Mouse (Mus musculus): ENCODE measurements at regions not wholly inside any gene's neighbourhood (a gene's known extent, or its start where the extent isn't known, plus 50 kb on each side); places are given as distances from the start of the nearest gene placed in this dataset.
"Not testable (repeated sequence)": the region's sequence is repeated elsewhere in the genome, so short reads cannot be mapped to it uniquely, and the experiment has no call there.

- Histone ChIP-seq H3K79me3 (ENCODE audit: low read depth) (no peaks in the 10 kb centered on the region), H3K27me3 (ENCODE audit: control insufficient read depth, insufficient read depth, insufficient read length) (no peaks in the 10 kb centered on the region), H3K79me2 (ENCODE audit: control insufficient read depth, insufficient read depth) (no peaks in the 10 kb centered on the region), H3ac (ENCODE audit: control insufficient read depth, insufficient read length, low read depth) (no peak overlapping the region), H3K36me3 (ENCODE audit: control insufficient read depth, insufficient read depth) (no peaks in the 10 kb centered on the region), H3K4me3 (ENCODE audit: insufficient read depth, poor library complexity, severe bottlenecking) (no peak overlapping the region)
- TF ChIP-seq CEBPB (IDR thresholded peaks at IDR 0.05; ENCODE audit: low read depth) (no peak), FOSL1 (IDR thresholded peaks at IDR 0.05; ENCODE audit: insufficient read depth, low read length, poor library complexity, severe bottlenecking) (no peak), USF1 (IDR thresholded peaks at IDR 0.05; ENCODE audit: low read depth) (no peak), MYOD1 (IDR thresholded peaks at IDR 0.05; ENCODE audit: control insufficient read depth, insufficient read length, low read depth) (no peak)
Measured at GRCm38 (mm10) chr14:17556458-17556857, 103.6 kb upstream of the Thrb start.

GRCm38 (mm10) chr14:17560001-17560400 lies 100.1 kb upstream of the Thrb start:
- H3K27me3 ChIP-seq (ENCODE audit: control insufficient read depth, insufficient read depth, insufficient read length); H3K4me3 ChIP-seq (ENCODE audit: insufficient read depth, poor library complexity, severe bottlenecking); H3K79me3 ChIP-seq (ENCODE audit: low read depth); H3K79me2 ChIP-seq (ENCODE audit: control insufficient read depth, insufficient read depth); H3ac ChIP-seq (ENCODE audit: control insufficient read depth, insufficient read length, low read depth); H3K36me3 ChIP-seq (ENCODE audit: control insufficient read depth, insufficient read depth): not testable (repeated sequence)

DNA sequence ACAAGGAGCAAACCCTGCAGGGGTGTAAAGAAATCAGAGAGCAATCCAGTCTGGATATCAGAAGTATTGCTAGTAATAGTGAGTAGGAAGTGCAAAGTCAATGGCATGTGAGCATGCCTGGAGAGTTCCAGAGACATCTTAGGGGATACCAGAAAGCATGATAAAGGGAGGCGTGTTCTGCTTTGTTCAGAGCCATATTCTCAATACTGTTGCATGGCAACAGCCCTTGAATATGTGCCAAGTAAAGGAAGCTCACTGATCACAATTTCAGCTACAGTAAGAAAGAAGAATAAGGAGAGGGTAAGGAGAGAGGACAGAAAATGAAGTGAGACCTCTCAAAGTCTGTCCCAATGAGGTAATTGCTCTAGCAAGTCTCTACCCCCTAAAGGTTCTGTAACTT lies 92.1 kb upstream of the Thrb start:
- Histone ChIP-seq H3K79me3 (ENCODE audit: low read depth) (no peaks in the 10 kb centered on the region), H3ac (ENCODE audit: control insufficient read depth, insufficient read length, low read depth) (no peak overlapping the region), H3K4me3 (ENCODE audit: insufficient read depth, poor library complexity, severe bottlenecking) (no peak overlapping the region), H3K79me2 (ENCODE audit: control insufficient read depth, insufficient read depth) (no peaks in the 10 kb centered on the region), H3K27me3 (ENCODE audit: control insufficient read depth, insufficient read depth, insufficient read length) (no peaks in the 10 kb centered on the region), H3K36me3 (ENCODE audit: control insufficient read depth, insufficient read depth) (no peaks in the 10 kb centered on the region)
- TF ChIP-seq CEBPB (IDR thresholded peaks at IDR 0.05; ENCODE audit: low read depth) (no peak), USF1 (IDR thresholded peaks at IDR 0.05; ENCODE audit: low read depth) (no peak), CTCF (IDR thresholded peaks at IDR 0.05; ENCODE audit: control insufficient read depth, insufficient read depth, insufficient read length) (no peak), MAX (IDR thresholded peaks at IDR 0.05) (no peak), FOSL1 (IDR thresholded peaks at IDR 0.05; ENCODE audit: insufficient read depth, low read length, poor library complexity, severe bottlenecking) (no peak), MYOD1 (IDR thresholded peaks at IDR 0.05; ENCODE audit: control insufficient read depth, insufficient read length, low read depth) (no peak), MYOG (IDR thresholded peaks at IDR 0.05; ENCODE audit: control insufficient read depth, extremely low read depth, insufficient read length) (no peak)

DNA sequence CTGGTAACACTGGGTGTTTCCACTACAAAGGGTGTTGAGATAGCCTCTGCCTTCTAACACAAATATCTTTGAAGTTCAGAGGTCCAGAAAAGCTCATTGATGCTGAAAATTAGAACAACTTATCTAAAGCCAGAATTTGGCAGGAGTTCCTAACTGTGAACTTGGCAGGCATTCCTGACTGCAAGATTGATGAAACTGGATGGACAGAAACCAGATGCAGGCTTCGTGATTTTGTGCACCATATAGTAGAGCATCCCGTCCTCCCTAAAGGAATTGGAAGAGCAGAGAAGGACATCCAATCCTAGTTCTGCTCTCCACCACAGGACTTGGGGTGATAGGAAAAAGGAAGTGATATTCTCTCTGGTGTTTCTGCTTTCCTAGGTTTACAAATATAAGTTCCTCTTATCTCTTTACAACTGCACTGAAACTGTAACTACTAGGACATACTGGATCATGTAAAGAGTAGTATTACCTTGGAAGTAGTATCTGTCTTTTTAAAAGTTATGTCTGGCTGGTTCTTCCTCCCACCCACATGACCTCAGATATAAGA lies 90.9 kb upstream of the Thrb start:
- no peak overlapping the region for H3K4me3 ChIP-seq (ENCODE audit: insufficient read depth, poor library complexity, severe bottlenecking)
- H3K79me3 ChIP-seq (ENCODE audit: low read depth), result no peaks in the 10 kb centered on the region
- no peak for TF ChIP-seq USF1 (IDR thresholded peaks at IDR 0.05; ENCODE audit: low read depth)
- TF ChIP-seq MYOG (IDR thresholded peaks at IDR 0.05; ENCODE audit: control insufficient read depth, extremely low read depth, insufficient read length), result no peak
- no peak for TF ChIP-seq FOSL1 (IDR thresholded peaks at IDR 0.05; ENCODE audit: insufficient read depth, low read length, poor library complexity, severe bottlenecking)
- H3K27me3 ChIP-seq (ENCODE audit: control insufficient read depth, insufficient read depth, insufficient read length), result no peaks in the 10 kb centered on the region
- no peaks in the 10 kb centered on the region for H3K36me3 ChIP-seq (ENCODE audit: control insufficient read depth, insufficient read depth)
- no peaks in the 10 kb centered on the region for H3K79me2 ChIP-seq (ENCODE audit: control insufficient read depth, insufficient read depth)
- no peak overlapping the region for H3ac ChIP-seq (ENCODE audit: control insufficient read depth, insufficient read length, low read depth)

- TF ChIP-seq MYOG (IDR thresholded peaks at IDR 0.05; ENCODE audit: control insufficient read depth, extremely low read depth, insufficient read length), result no peak
- no peak for TF ChIP-seq FOSL1 (IDR thresholded peaks at IDR 0.05; ENCODE audit: insufficient read depth, low read length, poor library complexity, severe bottlenecking)
- TF ChIP-seq CEBPB (IDR thresholded peaks at IDR 0.05; ENCODE audit: low read depth), result no peak
- TF ChIP-seq MAX (IDR thresholded peaks at IDR 0.05), result no peak
- TF ChIP-seq USF1 (IDR thresholded peaks at IDR 0.05; ENCODE audit: low read depth), result no peak
- TF ChIP-seq MYOD1 (IDR thresholded peaks at IDR 0.05; ENCODE audit: control insufficient read depth, insufficient read length, low read depth), result no peak
- no peak for TF ChIP-seq CTCF (IDR thresholded peaks at IDR 0.05; ENCODE audit: control insufficient read depth, insufficient read depth, insufficient read length)
- H3K36me3 ChIP-seq (ENCODE audit: control insufficient read depth, insufficient read depth), result no peaks in the 10 kb centered on the region
- no peaks in the 10 kb centered on the region for H3K79me2 ChIP-seq (ENCODE audit: control insufficient read depth, insufficient read depth)
- no peak overlapping the region for H3ac ChIP-seq (ENCODE audit: control insufficient read depth, insufficient read length, low read depth)
- no peaks in the 10 kb centered on the region for H3K27me3 ChIP-seq (ENCODE audit: control insufficient read depth, insufficient read depth, insufficient read length)
- no peak overlapping the region for H3K4me3 ChIP-seq (ENCODE audit: insufficient read depth, poor library complexity, severe bottlenecking)
- H3K79me3 ChIP-seq (ENCODE audit: low read depth), result no peaks in the 10 kb centered on the region
Measured at GRCm38 (mm10) chr14:17578776-17579175, 81.3 kb upstream of the Thrb start.

- TF ChIP-seq USF1 (IDR thresholded peaks at IDR 0.05; ENCODE audit: low read depth), result no peak
- TF ChIP-seq MYOG (IDR thresholded peaks at IDR 0.05; ENCODE audit: control insufficient read depth, extremely low read depth, insufficient read length), result no peak
- TF ChIP-seq CEBPB (IDR thresholded peaks at IDR 0.05; ENCODE audit: low read depth), result no peak
- no peak for TF ChIP-seq FOSL1 (IDR thresholded peaks at IDR 0.05; ENCODE audit: insufficient read depth, low read length, poor library complexity, severe bottlenecking)
- no peak for TF ChIP-seq MYOD1 (IDR thresholded peaks at IDR 0.05; ENCODE audit: control insufficient read depth, insufficient read length, low read depth)
- no peak for TF ChIP-seq CTCF (IDR thresholded peaks at IDR 0.05; ENCODE audit: control insufficient read depth, insufficient read depth, insufficient read length)
- no peak for TF ChIP-seq MAX (IDR thresholded peaks at IDR 0.05)
- Histone ChIP-seq H3K79me3 (ENCODE audit: low read depth) (no peaks in the 10 kb centered on the region), H3K79me2 (ENCODE audit: control insufficient read depth, insufficient read depth) (no peaks in the 10 kb centered on the region), H3ac (ENCODE audit: control insufficient read depth, insufficient read length, low read depth) (no peak overlapping the region), H3K4me3 (ENCODE audit: insufficient read depth, poor library complexity, severe bottlenecking) (no peak overlapping the region), H3K36me3 (ENCODE audit: control insufficient read depth, insufficient read depth) (no peaks in the 10 kb centered on the region), H3K27me3 (ENCODE audit: control insufficient read depth, insufficient read depth, insufficient read length) (no peaks in the 10 kb centered on the region)
Measured at GRCm38 (mm10) chr14:17589595-17589994, 70.5 kb upstream of the Thrb start.

Measured in C2C12 (cell line).